Mouse (Mus musculus) brain, embryonic 14.5 days (tissue): ENCODE measurements around the gene Rnf150.

Experiments
- CTCF ChIP-seq: fragments of 200-500 bp; IDR thresholded peaks from 2 replicates; pipeline ENCODE4 v1.5.1; 2012; ENCODE audit warnings: inconsistent platforms, mild to moderate bottlenecking, moderate library complexity, borderline replicate concordance; ENCODE audit not compliant: insufficient read depth, insufficient read length; ENCODE audit errors: extremely low read depth
- POLR2A ChIP-seq: fragments of 200-500 bp; IDR thresholded peaks from 2 replicates; pipeline ENCODE4 v1.6.1; 2012; ENCODE audit warnings: mild to moderate bottlenecking, inconsistent platforms, borderline replicate concordance; ENCODE audit not compliant: poor library complexity, insufficient read depth, insufficient read length, severe bottlenecking; ENCODE audit errors: extremely low read depth

DNA sequence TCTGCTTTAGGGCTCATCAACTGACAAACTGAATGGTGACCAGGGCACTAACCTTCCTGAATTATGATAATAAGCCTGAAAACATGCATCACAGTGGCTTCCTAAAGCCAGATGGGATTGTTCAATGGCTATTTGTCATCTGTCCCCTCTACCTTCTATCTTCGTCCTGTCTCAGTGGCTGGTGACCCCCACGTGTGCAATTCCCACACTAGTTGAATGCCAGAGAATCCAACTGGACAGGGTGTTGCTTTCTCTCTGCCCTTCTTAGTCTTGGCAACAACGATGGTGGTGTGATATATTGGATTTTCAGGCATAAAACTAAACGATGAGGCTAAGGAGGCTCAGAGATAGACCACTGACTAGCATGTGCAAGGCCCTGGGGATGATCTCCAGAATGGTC is 57.0 kb downstream of the Rnf150 start:
- no peak for TF ChIP-seq CTCF
- TF ChIP-seq POLR2A, result no peak
